Mouse (Mus musculus): ENCODE measurements around the gene Triobp.
A peak's percentile ranks its signal among the peaks of the same experiment; 100 is the strongest.

Triobp gene

DNA sequence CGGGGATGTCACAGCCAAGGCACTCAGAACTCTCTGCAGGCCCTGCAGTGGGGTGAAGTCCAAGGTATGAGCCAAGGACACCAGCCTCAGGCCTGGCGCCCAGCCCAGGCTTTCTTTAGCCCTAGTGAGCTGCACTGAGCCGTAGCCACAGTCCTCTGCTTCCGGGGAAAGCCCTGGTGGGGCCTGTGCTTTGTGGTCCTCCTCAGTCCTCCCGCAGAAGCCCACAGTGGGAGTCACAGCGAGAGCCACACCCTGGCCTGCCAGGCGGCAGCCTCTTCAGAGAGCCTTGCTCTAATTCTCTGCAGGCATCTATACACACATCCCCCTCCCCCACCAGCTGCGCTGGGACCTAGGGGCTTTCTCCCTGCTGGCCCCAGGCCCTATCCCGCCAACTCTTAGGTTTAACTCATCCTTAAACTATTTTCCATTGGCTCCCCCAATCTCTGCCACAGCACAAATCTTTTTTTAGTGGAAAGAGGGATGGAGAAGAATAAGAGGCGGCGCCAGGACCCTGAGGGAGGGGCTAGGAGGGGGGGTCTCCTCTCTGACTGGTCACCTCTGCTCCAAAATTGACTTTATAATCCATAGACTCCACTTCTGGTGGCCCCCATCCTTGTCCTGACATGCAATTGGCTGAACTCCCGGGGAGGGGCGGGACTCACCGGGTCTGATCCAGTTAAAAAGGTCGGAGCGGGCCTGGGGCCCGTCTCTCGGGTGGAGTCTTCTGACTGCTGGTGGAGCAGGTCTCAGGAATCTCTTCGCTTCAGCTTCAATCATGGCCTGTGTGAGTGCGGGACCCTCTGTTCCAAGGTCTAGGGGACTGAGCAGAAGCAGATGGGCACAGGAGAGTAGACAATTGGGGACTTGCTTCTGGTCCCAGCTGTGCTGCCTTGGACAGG, 21.3 kb upstream of the Triobp start, which contains the start of gene Lgals1:
Gene Lgals1 (plus strand): TSS at position 705 of the 899 bp plus-strand sequence.
- peak; percentile 88 for DNase-seq (ENCODE audit: low read depth, low spot score)

DNA sequence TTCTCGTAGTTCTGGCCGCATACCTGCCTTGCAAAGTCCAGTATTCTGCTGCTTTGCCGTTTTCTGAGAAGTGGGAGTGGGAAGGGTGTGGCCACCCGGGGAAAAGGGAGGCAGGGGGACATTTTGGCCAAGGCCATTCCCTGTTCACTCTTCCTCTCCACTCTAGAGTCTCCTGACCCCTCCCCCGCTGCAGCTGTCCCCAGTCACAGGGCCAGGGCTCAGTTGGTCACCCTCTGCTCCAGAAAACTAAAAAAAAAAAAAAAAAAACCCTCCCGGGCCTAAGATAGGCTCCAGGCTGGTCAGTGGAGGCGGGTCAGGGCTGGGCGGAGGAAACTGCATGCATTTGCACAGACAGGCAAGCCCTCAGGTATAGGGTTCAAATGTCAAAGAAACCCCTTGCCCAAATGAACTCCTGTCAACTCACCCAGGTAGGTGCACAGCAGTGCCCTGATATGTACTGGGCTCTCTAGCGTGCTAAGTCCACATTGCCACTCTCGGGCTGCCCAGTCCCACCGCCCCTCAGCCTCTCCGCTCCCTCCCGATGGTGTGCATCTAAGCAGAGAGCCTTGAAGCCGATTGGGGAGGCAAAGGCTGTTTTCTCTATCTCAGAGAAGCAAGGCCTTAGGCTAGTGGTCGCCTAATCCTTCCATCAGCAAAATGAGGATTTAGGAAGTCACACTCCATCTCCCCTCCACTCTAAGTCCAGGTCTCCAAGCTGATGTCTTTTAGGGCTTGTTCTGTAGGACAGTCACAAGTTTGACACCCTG, 20.3 kb upstream of the Triobp start:
- no peak for DNase-seq (ENCODE audit: low read depth, low spot score)

DNA sequence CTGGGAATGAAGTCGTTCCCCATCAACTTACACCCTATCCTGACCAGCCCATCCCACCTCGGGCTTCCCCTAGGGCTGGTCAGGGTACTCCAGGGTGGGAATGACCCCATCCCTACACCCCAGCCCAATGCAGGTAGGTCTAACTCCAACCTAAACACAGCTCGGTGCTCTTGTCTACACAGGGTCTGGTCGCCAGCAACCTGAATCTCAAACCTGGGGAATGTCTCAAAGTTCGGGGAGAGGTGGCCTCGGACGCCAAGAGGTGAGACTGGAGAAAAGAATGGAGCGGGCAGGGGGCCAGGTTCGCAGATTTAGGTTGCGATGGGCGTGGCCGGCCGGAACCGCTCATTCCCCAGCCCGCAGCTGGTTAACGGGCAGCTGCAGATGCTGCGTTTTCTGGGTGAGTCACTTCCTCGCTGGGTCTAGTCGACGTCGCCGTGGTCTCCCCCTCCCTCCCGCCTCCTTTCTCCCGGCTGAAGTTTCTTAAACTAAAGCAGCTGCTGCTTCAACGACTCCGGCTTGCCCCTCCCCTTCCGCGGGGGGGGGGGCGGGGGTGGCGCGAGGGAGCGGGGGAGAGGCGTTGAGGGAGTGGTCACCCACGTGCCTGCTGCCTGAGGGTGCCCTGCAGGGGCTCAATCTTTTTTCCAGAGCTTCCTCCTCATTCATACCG, 19.6 kb upstream of the Triobp start:
- DNase-seq (ENCODE audit: low read depth, low spot score), result peak; percentile 86

DNA sequence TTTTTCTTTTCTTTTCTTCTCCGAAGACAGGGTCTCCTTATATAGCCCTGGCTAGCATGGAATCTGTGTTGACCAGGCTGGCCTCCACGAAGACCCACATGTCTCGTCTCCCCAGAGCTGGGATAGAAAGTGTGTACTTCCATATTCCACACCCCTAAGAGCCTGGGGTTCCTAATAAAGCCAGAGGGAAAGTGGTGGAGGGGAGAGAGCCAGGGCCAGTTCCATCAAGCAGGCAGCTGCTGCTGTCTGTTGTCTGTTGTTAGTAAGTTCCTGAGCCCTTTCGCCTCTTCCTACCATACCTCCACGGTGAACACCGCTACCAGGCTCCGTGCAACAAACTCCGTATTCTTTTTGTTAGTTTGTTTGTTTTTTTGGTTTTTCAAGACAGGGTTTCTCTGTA, 19.0 kb upstream of the Triobp start:
- DNase-seq (ENCODE audit: low read depth, low spot score), result no peak

DNA sequence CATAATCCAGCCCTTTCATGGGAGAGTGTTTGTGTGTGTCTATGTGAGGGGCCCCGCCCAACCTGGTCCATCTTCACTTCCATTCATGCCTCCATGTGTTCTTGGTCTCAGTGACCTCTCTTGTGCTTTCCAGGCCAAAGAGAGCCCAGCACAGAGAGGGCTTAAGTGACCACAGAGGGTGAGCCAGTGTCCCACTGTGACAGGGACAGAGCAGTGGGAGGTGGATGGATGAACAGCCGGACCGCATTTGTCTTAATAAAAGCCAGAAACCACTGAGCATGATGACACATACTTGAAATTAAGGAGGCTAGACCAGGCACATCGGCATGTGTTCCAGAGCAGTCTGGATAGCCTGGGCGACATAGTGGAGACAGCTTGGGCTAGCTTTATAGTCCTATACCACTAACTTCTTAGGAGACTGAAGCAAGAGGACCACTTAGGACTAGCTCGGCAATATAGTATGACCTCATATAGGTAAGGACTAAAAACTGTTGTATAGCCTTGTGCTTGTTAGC, 17.3 kb upstream of the Triobp start:
- DNase-seq (ENCODE audit: low read depth, low spot score), result no peak

GRCm38 (mm10) chr15:78930801-78931426, 16.6 kb upstream of the Triobp start:
- no peak for DNase-seq (ENCODE audit: low read depth, low spot score)

DNA sequence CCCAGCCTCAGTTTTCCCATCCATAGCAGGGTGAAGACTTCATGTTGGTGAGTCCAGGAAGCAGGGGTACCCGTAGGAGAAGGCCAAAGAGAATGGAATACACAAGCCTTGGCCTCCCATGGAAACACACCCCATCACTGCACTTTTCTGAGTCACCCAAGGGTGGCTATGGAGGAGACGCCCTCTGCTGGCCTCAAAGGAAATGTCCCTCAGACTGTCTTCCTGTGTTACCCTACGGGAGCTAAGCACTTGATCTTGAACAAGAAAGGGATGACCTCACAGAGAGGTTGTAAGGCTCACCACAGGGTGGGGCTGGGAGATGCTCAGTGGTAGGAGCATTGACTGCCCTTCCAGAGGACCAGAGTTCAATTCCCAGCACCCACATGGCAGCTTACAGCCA, 15.9 kb upstream of the Triobp start:
- DNase-seq (ENCODE audit: low read depth, low spot score), result no peak

GRCm38 (mm10) chr15:78934784-78935320, 12.7 kb upstream of the Triobp start, which contains the start of gene Nol12:
Nol12 (plus strand) TSS chr15:78934933.
- DNase-seq (ENCODE audit: low read depth, low spot score), result peak; percentile 91

- DNase-seq (ENCODE audit: low read depth, low spot score), result no peak
Observed at GRCm38 (mm10) chr15:78936403-78936802, 11.1 kb upstream of the Triobp start.

GRCm38 (mm10) chr15:78937311-78937710, 10.2 kb upstream of the Triobp start:
- DNase-seq (ENCODE audit: low read depth, low spot score), result no peak

DNA sequence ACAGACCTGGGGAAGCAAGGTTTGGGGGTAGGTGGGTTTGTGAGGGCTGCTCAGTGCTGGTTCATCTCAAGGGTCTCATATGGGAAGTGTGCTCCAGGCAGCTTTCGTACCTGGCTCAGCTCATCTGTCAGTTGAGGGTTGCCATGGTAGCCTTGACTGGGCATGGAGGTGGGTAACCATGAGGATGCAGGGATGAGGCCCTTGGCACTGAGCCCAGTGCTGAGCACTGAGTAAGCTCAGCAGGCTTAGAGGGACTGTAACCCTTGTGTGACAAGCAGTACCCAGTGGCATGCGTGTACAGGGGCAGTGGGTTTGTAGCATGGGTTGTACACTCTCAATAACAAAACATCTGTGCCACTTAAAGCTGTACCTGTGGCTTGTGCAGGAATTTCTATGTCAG, 9.6 kb upstream of the Triobp start:
- DNase-seq (ENCODE audit: low read depth, low spot score), result no peak

GRCm38 (mm10) chr15:78940325-78940724, 7.2 kb upstream of the Triobp start:
- DNase-seq (ENCODE audit: low read depth, low spot score), result no peak

DNA sequence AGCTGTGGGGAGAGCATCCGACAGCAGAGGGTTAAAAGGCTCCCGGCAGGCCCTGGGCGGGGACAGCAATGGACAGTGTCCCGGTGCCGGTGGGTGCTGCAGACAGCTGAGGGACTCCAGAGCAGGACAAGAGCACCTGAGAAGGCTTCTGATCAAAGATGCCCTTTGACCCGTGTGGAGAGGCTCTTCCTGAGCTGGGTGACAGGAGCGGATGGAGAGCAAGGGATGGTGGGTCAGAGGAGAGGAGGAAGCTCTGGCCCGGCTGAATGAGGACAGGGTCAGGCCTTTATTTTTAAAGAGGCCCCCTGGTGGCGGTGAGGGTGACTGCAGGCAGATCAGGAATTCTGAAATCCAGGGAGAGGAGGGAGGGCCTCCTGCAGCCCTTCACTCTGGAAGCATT, 4.9 kb upstream of the Triobp start:
- DNase-seq (ENCODE audit: low read depth, low spot score), result peak; percentile 80

- no peak for DNase-seq (ENCODE audit: low read depth, low spot score)
Observed at GRCm38 (mm10) chr15:78946232-78946631, 1.3 kb upstream of the Triobp start.

GRCm38 (mm10) chr15:78948152-78948725, 715 bp downstream of the Triobp start:
- no peak for DNase-seq (ENCODE audit: low read depth, low spot score)

- DNase-seq (ENCODE audit: low read depth, low spot score), result no peak
Observed at GRCm38 (mm10) chr15:78948883-78949282, 1.4 kb downstream of the Triobp start.

GRCm38 (mm10) chr15:78955663-78956062, 8.1 kb downstream of the Triobp start:
- DNase-seq (ENCODE audit: low read depth, low spot score), result no peak

DNA sequence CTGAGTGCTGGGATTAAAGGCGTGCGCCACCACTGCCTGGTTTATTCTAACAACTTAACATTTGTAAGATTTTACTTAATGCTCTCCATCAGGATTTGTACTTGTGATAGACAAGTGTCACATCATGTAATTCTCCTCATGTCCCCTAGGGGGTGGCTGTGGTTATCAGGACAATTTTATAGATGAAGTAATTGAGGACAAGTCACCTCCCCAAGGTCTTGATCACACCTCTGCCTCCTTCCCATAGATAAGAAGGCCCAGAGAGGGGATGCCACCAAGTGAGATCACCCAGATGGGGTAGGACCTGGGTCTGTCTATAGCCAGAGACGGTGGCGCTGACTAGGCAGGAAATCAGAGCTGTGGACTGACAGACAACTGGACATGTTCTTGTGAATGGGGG, 8.8 kb downstream of the Triobp start:
- DNase-seq (ENCODE audit: low read depth, low spot score), result no peak

- DNase-seq (ENCODE audit: low read depth, low spot score), result no peak
Observed at GRCm38 (mm10) chr15:78957021-78957420, 9.5 kb downstream of the Triobp start.

- no peak for DNase-seq (ENCODE audit: low read depth, low spot score)
Observed at GRCm38 (mm10) chr15:78959537-78959936, 12.0 kb downstream of the Triobp start.

GRCm38 (mm10) chr15:78960088-78960487, 12.6 kb downstream of the Triobp start:
- DNase-seq (ENCODE audit: low read depth, low spot score), result no peak
